Mouse (Mus musculus): ENCODE data around the gene Fggy.

DNA sequence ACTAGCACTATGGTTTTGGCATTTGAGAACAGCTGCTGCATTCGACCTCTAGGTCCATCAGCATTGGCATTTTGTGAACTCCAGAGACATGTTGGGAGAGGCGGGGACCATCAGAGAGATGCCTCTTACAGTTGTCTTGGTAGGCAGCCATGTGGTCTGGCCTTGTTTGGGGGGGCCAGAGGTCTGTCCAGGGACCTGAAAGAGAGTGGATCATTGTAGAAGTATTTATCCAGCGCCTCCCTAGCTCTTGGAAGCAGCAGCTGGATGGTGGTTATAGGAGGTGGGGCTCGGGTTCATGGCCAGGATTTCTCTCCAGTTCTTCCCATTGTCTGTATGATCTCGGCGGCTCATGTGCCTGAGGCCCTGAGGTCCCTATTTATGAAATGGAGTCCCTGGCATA is 54.1 kb downstream of the Fggy start:
- TF ChIP-seq POLR2A (IDR thresholded peaks at IDR 0.05; ENCODE audit: control insufficient read depth, low read depth, low read length) (no peak), CTCF (IDR thresholded peaks at IDR 0.05; ENCODE audit: control insufficient read depth, insufficient read depth, insufficient replicate concordance, low read depth, low read length) (no peak)
